ENCODE assay signal across 30 mouse cellular contexts in genomic region chr14:101630548-101630947, GRCm38 (mm10).
"Had no signal": no experiment of that assay in that cellular context is flagged by ENCODE, and none has a peak within 500 bp of the region (broad histone marks: within the 10 kb centered on the region; RNA-seq: fewer than 3 reads in every experiment).

No protein-coding gene starts in this region.

- H3K9me3 ChIP-seq: limb, embryonic 10.5 days; limb, embryonic 12.5 days; limb, embryonic 13.5 days; limb, embryonic 15.5 days; liver, embryonic 12.5 days; liver, embryonic 13.5 days; liver, embryonic 15.5 days; lung, embryonic 15.5 days; megakaryocyte, embryonic 14.5 days; midbrain, embryonic 10.5 days; midbrain, embryonic 12.5 days; midbrain, embryonic 13.5 days; midbrain, embryonic 15.5 days; neural tube, embryonic 12.5 days had no signal

- H3K9ac ChIP-seq: limb, embryonic 12.5 days; limb, embryonic 13.5 days; limb, embryonic 15.5 days; liver, embryonic 12.5 days; liver, embryonic 13.5 days; liver, embryonic 14.5 days; liver, embryonic 15.5 days; liver, postnatal 0 days; lung, embryonic 14.5 days; lung, embryonic 15.5 days; midbrain, embryonic 12.5 days; midbrain, embryonic 13.5 days; midbrain, embryonic 15.5 days; neural tube, embryonic 12.5 days had no signal

- DNase-seq: left cerebral cortex, postnatal 4 days; liver; liver, embryonic 13.5 days; liver, postnatal 0 days; lung, adult 18-20 months; lung, adult 2 months; lung, embryonic 14.5 days; lung, postnatal 10 days; lung, postnatal 14 days; lung, postnatal 36 days; lung, postnatal 4 days; midbrain, embryonic 14.5 days had no signal

- H3K4me1 ChIP-seq: limb, embryonic 10.5 days; limb, embryonic 12.5 days; limb, embryonic 13.5 days; limb, embryonic 15.5 days; liver, embryonic 12.5 days; liver, embryonic 13.5 days; liver, embryonic 15.5 days; lung, embryonic 15.5 days; megakaryocyte, embryonic 14.5 days; midbrain, embryonic 10.5 days; midbrain, embryonic 12.5 days; midbrain, embryonic 13.5 days; midbrain, embryonic 15.5 days; neural tube, embryonic 12.5 days had no signal

- H3K27me3 ChIP-seq: limb, embryonic 12.5 days; limb, embryonic 13.5 days; limb, embryonic 15.5 days; liver, embryonic 12.5 days; liver, embryonic 13.5 days; liver, embryonic 15.5 days; lung, embryonic 15.5 days; megakaryocyte, embryonic 14.5 days; midbrain, embryonic 12.5 days; midbrain, embryonic 13.5 days; midbrain, embryonic 15.5 days; neural tube, embryonic 12.5 days had no signal

- H3K4me3 ChIP-seq: limb, embryonic 10.5 days; limb, embryonic 12.5 days; limb, embryonic 13.5 days; limb, embryonic 15.5 days; liver, embryonic 12.5 days; liver, embryonic 13.5 days; liver, embryonic 15.5 days; lung, embryonic 15.5 days; megakaryocyte, embryonic 14.5 days; midbrain, embryonic 10.5 days; midbrain, embryonic 12.5 days; midbrain, embryonic 13.5 days; midbrain, embryonic 15.5 days; myocyte; neural tube, embryonic 12.5 days had no signal

- H3K27ac ChIP-seq: limb, embryonic 10.5 days; limb, embryonic 12.5 days; limb, embryonic 13.5 days; limb, embryonic 15.5 days; liver, embryonic 12.5 days; liver, embryonic 13.5 days; liver, embryonic 14.5 days; liver, embryonic 15.5 days; lung, embryonic 15.5 days; macrophage; midbrain, embryonic 10.5 days; midbrain, embryonic 12.5 days; midbrain, embryonic 13.5 days; midbrain, embryonic 15.5 days; neural tube, embryonic 12.5 days had no signal

- H3K4me2 ChIP-seq: limb, embryonic 12.5 days; limb, embryonic 13.5 days; limb, embryonic 15.5 days; liver, embryonic 11.5 days; liver, embryonic 12.5 days; liver, embryonic 13.5 days; liver, embryonic 15.5 days; lung, embryonic 14.5 days; lung, embryonic 15.5 days; midbrain, embryonic 11.5 days; midbrain, embryonic 12.5 days; midbrain, embryonic 13.5 days; midbrain, embryonic 15.5 days; neural tube, embryonic 12.5 days had no signal
